Mouse (Mus musculus) embryo, embryonic 11 days (tissue): ENCODE results near the gene March4.

Experiments
- DNase-seq: peaks from one replicate; pipeline ENCODE4 v3.0.0-alpha.2; 2015

The March4 gene

DNA sequence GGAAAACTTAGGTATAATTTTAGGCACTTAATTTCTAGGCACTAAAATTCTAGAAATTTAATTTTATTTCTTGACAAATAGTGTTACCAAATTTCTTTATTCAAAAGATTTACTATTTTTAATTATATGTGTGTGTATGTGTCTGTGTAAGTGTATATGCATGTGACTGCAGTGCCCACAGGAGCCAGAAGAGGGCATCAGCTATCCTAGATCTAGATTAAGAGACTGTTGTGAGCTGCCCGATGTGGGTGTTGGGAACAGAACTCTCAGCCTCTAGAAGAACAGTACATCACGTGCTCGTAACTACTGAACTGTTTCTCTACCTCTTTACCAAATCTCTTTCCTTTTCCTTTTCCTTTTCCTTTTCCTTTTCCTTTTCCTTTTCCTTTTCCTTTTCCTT lies 156.2 kb downstream of the March4 start:
- DNase-seq: no peak

DNA sequence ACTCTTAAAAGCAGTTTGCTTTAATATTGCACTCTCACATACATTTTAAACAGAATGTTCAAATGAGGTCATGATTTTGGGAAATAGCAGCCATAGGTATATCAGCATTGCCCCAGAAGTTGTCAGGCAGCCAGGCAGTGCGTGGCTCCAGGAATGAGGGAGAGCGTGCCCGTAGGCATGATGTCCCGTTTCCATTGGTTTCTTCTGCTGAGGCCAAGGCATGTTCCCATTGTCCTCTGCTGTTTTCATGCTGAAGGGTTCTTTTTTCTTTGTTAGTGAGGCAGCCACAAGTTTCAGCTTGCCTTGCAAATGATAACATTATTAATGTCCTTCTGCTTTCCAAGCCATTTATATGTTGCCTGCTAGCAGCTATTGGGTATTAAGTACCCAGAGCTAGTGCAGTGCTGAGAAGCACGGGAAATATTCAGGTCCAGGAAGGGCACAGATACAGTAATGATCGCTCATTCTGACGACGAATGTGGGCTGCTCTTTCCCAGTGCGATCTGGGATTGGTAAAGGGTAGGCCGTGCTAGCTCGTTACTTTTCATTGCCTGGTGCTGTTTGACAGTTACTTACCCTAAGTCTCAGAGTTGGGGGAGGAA lies 156.9 kb downstream of the March4 start:
- no peak for DNase-seq

DNA sequence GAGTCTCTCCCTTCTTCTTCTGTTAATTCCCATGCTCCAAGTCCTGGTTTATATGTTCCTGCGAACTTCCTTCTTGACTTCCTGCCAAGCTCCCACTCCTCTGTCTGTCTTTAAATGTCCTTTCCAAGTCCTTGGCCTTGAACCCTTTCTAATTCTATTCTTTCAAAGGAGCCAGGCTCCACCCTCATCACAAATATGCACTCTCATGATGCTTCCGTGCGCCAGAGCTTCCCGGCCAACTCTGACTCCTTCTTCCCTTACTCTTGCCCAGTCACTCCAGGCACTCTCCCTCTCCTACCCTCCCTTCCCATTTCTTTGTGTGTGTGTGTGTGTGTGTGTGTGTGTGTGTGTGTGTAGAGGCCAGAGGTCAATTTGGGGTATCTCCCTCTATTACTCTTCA lies 158.6 kb downstream of the March4 start:
- no peak for DNase-seq
